Mouse (Mus musculus): ENCODE data around the gene Lrfn1.
"Not testable (repeated sequence)": the region's sequence is repeated elsewhere in the genome, so short reads cannot be mapped to it uniquely, and the experiment has no call there.

Gene Lrfn1

GRCm38 (mm10) chr7:28509121-28509520, 57.3 kb downstream of the Lrfn1 start:
- not testable (repeated sequence) for DNase-seq (ENCODE audit: low read depth in 1 of 2, low spot score in 2 of 2)

DNA sequence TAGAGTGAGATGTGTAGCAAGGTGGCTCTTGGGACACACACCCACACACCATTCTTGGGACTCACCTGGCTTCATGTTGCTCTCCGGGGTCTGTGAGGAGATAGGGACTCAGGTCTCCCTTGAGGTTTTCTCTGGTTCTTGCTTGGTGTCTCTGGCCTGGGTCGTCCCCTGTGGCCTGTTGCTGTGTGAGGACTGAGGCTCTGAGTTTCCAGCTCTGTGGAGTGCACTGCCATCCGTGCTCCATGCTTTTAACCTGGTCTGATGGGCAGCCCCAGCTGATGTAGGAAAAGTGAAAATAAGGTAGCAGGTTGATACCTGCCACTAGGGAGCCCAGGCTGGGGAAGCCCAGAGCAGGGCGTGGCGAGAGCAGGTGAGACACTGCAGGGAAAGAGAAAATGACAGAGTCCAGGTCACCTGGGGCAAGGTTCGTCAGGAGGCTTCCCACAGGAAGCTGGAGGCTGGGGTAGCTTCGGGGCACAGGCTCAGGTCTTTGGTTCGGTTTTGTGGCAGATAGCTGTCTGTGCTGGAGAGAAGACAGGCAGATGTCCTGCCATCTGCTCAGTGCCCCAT, 58.7 kb downstream of the Lrfn1 start, which contains the start of gene Ifnl2:
Gene Ifnl2 (minus strand): TSS at position 51 of the 570 bp plus-strand sequence.
- DNase-seq (ENCODE audit: low read depth in 1 of 2, low spot score in 2 of 2): not testable (repeated sequence)

DNA sequence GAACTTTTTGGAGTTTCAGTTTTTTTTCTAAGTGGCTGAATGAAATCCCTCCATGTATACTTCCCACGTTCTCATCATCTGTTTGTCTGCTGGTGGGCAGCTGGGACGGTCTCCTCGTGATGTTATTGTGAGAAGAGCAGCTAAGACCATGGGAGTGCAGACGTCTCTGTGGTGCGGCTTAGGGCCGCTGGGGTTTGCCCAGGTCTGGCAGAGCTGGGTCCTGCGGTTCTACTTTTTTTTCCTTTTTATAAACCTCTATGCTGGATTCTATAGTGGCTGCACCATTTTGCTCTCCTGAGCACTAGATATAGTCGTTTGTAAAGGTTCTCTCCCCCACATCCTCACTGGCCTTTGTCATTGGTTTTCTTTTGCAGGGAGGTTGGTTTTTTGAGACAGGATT, 59.7 kb downstream of the Lrfn1 start:
- no peak for DNase-seq (ENCODE audit: low read depth in 1 of 2, low spot score in 2 of 2)
